Mouse (Mus musculus): ENCODE measurements around the gene Ccrl2. TPM values are rescaled to one million over a fixed set of nuclear protein-coding genes. Genes with fewer than 3 reads are reported as not detected.

Gene Ccrl2
- total RNA-seq, 2 experiments from 2014 or later, result 9.7 to 10.5 TPM

Other genes starting within 250 kb of the Ccrl2 start
- not detected for gene Prss44, start 243.5 kb downstream of the Ccrl2 start, total RNA-seq (2021)
- gene Prss43, start 230.8 kb downstream of the Ccrl2 start, total RNA-seq (2021), result not detected
- not detected for gene Prss45, start 222.9 kb downstream of the Ccrl2 start, total RNA-seq (2021)
- gene Prss46, start 213.0 kb downstream of the Ccrl2 start, total RNA-seq (2021), result not detected
- gene Prss50, start 199.6 kb downstream of the Ccrl2 start, total RNA-seq (2021), result not detected
- 10 to 100 TPM; 20.1 to 22.9 TPM for gene Als2cl, start 177.6 kb downstream of the Ccrl2 start, total RNA-seq (2021)
- 1 to 10 TPM; 1.3 to 3.2 TPM for gene Tmie, start 177.4 kb downstream of the Ccrl2 start, total RNA-seq (2021)
- not detected for gene Fam240a, start 140.7 kb downstream of the Ccrl2 start, total RNA-seq (2021)
- gene Tdgf1, start 111.4 kb downstream of the Ccrl2 start, total RNA-seq (2021), result under 1 TPM in 1 of 2 experiments, not detected in 1; 0.10 TPM
- gene Lrrc2, start 106.0 kb downstream of the Ccrl2 start, total RNA-seq (2021), result 10 to 100 TPM; 68.5 to 71.5 TPM
- 1 to 10 TPM; 3.0 to 5.2 TPM for gene Rtp3, start 66.9 kb downstream of the Ccrl2 start, total RNA-seq (2021)
- gene Ltf, start 38.2 kb downstream of the Ccrl2 start, total RNA-seq (2021), result 1 to 10 TPM; 1.6 to 1.8 TPM
- gene Lrrfip2, start 60.1 kb upstream of the Ccrl2 start, total RNA-seq (2021), result 10 to 100 TPM; 85.8 to 86.9 TPM
- gene Mlh1, start 214.3 kb upstream of the Ccrl2 start, total RNA-seq (2021), result 10 to 100 TPM; 10.2 to 11.3 TPM
- 10 to 100 TPM; 27.6 to 28.1 TPM for gene Epm2aip1, start 214.4 kb upstream of the Ccrl2 start, total RNA-seq (2021)

Measured in heart, postnatal 14 days (tissue).